Mouse (Mus musculus): ENCODE measurements around the gene Glis3. TPM values are rescaled to one million over a fixed set of nuclear protein-coding genes. Genes with fewer than 3 reads are reported as not detected.

The Glis3 gene
- polyA plus RNA-seq, 1 experiment from 2014 or later, result 2.6 TPM

DNA sequence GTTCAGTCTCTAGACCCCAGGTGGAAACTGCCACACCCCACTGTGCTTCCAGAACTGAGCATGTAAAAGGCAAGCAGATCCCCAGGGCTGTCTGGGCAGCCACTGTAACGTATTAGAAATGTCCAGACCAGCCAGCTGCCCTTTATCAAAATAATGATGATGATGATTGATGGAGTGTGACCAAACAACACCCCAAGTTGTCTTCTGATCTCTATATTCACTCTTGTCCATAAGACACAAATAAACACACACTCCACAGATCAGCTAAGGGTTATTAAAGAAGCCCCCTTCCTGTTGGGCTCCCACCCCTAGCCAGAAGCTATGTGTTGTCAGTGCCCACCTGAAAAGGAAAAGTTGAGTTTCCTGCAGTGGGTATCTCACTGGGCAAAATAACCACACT is 134.4 kb downstream of the Glis3 start:
- Histone ChIP-seq H3K4me1 (peaks cover 11% of the 10 kb centered on the region), H3K27me3 (ENCODE audit: low read depth, poor library complexity, severe bottlenecking) (no peaks in the 10 kb centered on the region), H3K4me3 (no peak overlapping the region), H3K9me3 (replicated peaks) (no peaks in the 10 kb centered on the region), H3K27ac (no peak overlapping the region), H3K36me3 (no peaks in the 10 kb centered on the region)
- peak; percentile 28 for DNase-seq (ENCODE audit: low spot score)
- WGBS, result 20% methylated on average over 1 of the region's 1 CpGs

DNA sequence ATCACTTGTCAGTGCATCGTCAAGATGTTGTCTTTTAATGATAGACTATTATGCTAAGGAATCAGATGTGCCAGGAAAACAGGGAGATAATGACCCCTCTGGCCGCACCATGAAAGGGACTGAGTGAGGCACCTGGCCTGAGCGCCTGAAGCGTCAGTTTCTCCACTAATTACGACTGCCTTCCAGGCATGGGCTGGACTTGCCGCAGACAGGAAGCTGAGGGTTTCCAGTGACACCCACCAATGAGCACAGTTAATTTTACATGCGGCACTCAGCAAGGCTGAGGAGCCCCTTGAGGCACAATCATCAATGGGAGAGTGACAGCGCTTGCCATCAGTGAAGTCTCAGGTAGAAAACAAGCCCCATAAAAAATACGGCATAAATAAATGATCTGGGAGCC is 141.1 kb downstream of the Glis3 start:
- DNase-seq (ENCODE audit: low spot score), result no peak
- no peak overlapping the region for H3K27ac ChIP-seq
- 49% methylated on average over 9 of the region's 9 CpGs for WGBS
- no peak overlapping the region for H3K4me3 ChIP-seq
- no peaks in the 10 kb centered on the region for H3K9me3 ChIP-seq (replicated peaks)
- H3K27me3 ChIP-seq (ENCODE audit: low read depth, poor library complexity, severe bottlenecking), result no peaks in the 10 kb centered on the region
- no peaks in the 10 kb centered on the region for H3K36me3 ChIP-seq
- H3K4me1 ChIP-seq, result peaks cover 10% of the 10 kb centered on the region

DNA sequence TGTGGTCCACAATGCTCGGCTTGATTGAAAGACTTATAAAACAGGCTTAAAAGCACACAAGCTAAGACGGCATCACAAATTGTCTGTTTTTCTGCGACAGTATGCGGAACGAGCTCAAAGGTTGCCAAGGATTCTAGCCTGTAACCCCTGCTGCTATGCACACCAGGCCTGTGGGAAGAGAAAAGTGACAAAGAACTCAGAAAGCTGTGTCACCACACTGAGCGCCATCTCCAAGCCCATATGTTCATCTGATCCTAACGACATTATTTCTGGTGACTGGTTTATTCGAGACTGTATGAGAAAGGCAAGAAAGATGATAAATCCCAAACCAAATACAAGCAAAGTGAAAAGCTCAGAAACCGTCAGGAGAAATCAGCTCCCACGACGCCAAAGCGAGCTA is 144.9 kb downstream of the Glis3 start:
- DNase-seq (ENCODE audit: low spot score), result no peak
- Histone ChIP-seq H3K27ac (no peak overlapping the region), H3K36me3 (no peaks in the 10 kb centered on the region), H3K4me1 (peaks cover 14% of the 10 kb centered on the region), H3K9me3 (replicated peaks) (no peaks in the 10 kb centered on the region), H3K4me3 (no peak overlapping the region), H3K27me3 (ENCODE audit: low read depth, poor library complexity, severe bottlenecking) (no peaks in the 10 kb centered on the region)
- WGBS, result 91% methylated on average over 12 of the region's 12 CpGs

DNA sequence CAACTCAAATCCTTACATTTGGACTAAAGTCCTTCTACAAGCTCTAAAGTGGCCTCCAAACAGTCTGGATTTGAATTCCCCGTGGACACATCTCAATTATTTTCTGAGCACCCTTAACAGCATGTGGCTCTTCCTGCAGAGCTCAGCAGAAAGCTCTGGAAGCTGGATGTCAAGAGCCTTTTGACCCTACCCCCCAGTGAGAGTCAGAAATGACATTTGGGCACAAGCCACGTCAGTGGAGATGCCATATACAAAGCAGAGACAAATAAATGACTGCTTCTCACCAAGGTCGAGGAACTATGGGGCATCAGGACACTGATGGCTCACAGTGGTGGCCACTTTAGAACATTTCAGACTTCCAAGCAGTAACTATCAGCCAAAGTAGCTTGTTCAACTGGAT is 146.3 kb downstream of the Glis3 start:
- no peak for DNase-seq (ENCODE audit: low spot score)
- Histone ChIP-seq H3K36me3 (no peaks in the 10 kb centered on the region), H3K4me3 (no peak overlapping the region), H3K4me1 (peaks cover 14% of the 10 kb centered on the region), H3K27ac (no peak overlapping the region), H3K9me3 (replicated peaks) (no peaks in the 10 kb centered on the region; the same call in 1 of the 2 replicates), H3K27me3 (ENCODE audit: low read depth, poor library complexity, severe bottlenecking) (no peaks in the 10 kb centered on the region)
- WGBS, result 80% methylated on average over 3 of the region's 3 CpGs

DNA sequence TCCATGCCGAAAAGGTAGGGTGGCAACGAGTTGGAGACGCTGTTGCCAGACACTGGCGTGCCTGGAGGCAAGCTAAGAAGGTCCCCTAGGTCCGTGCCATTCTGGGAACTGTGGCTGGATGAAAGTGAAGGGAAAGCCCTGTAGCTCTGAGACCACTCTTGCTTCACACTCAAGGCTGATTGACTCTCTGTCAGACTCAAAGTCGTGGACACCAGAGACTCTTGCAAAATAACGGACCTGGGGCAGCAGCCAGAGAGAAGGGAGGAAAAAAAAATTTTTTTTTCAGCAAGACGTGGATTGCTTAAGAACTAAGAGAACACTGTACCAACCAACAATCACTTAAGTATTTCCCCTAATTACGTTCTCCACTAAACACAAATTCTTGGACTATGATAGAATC is 148.1 kb downstream of the Glis3 start:
- peaks cover 11% of the 10 kb centered on the region for H3K4me1 ChIP-seq

DNA sequence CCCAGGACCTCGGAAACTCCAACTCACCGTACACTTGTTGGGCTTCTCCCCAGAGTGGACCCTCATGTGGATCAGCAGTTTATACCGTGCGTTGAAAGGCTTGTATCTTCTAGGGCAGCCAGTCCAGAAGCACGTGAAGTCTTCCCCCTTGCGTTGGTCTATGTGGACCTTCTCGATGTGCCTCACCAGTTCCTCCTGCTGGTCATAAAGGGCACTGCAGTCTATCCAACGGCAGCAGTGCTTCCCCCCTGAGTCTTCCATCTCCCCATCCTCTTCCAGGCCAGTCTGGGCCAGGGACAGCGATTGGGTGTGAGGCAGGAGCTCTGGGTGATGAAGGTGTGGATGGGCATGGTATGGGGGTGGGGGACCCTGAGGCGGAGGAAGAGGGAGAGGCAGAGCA is 149.0 kb downstream of the Glis3 start:
- no peaks in the 10 kb centered on the region for H3K27me3 ChIP-seq (ENCODE audit: low read depth, poor library complexity, severe bottlenecking)
- H3K27ac ChIP-seq, result no peak overlapping the region; the same call in 1 of the 2 replicates
- no peaks in the 10 kb centered on the region for H3K36me3 ChIP-seq
- H3K9me3 ChIP-seq (replicated peaks), result no peaks in the 10 kb centered on the region; the same call in 1 of the 2 replicates
- no peak overlapping the region for H3K4me3 ChIP-seq
- 82% methylated on average over 10 of the region's 10 CpGs for WGBS
- peaks cover 11% of the 10 kb centered on the region for H3K4me1 ChIP-seq
- peak; percentile 45 for DNase-seq (ENCODE audit: low spot score)

More for the DNA sequence above, 148.1 kb downstream of the Glis3 start:
- no peak overlapping the region for H3K4me3 ChIP-seq
- H3K27me3 ChIP-seq (ENCODE audit: low read depth, poor library complexity, severe bottlenecking), result no peaks in the 10 kb centered on the region
- DNase-seq (ENCODE audit: low spot score), result no peak
- no peaks in the 10 kb centered on the region; the same call in 1 of the 2 replicates for H3K9me3 ChIP-seq (replicated peaks)
- H3K36me3 ChIP-seq, result no peaks in the 10 kb centered on the region
- H3K27ac ChIP-seq, result no peak overlapping the region
- WGBS, result 88% methylated on average over 9 of the region's 9 CpGs

DNA sequence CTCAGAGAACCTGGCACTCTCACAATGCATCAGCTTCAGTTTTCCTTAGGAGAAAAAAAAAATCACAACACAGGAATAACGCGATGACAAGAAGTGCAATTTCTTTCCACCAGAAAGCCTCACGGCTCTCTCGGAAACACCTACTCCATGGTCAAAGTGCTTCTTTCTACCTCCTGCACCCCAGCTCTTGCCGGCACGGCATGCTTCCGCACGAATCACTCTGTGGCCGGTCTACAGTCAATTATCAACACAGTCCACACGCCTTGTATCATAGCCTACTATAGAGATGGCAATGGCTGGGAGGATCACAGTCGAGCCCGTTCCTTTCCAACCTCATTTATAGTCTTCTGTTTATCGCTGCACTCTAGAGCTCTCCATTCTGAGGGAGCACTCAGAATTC is 150.9 kb downstream of the Glis3 start:
- no peak overlapping the region for H3K4me3 ChIP-seq
- H3K27ac ChIP-seq, result no peak overlapping the region
- DNase-seq (ENCODE audit: low spot score), result no peak
- H3K9me3 ChIP-seq (replicated peaks), result no peaks in the 10 kb centered on the region; the same call in 1 of the 2 replicates
- H3K27me3 ChIP-seq (ENCODE audit: low read depth, poor library complexity, severe bottlenecking), result no peaks in the 10 kb centered on the region
- peaks cover 11% of the 10 kb centered on the region for H3K4me1 ChIP-seq
- H3K36me3 ChIP-seq, result no peaks in the 10 kb centered on the region
- WGBS, result 97% methylated on average over 13 of the region's 13 CpGs

DNA sequence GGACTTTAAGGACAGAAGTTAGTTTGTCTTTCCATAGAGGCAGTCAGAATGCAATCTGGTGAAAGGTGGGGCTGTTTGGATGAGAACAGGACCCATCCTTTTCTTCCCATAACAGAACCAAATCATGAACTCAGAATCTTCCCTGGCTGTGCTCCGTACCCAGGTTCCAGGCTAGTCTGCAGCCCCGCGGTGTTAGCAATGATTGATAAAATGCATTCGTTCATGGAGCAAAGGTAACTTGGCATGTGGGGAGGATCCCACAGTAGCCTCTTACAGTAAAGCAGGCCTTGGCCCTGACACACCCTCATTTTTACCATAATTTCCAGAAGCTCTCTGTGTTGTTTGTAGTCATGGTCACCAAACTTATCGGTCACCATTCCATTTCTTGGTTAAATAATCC is 152.4 kb downstream of the Glis3 start:
- H3K27ac ChIP-seq, result no peak overlapping the region
- H3K9me3 ChIP-seq (replicated peaks), result no peaks in the 10 kb centered on the region; the same call in 1 of the 2 replicates
- H3K4me3 ChIP-seq, result no peak overlapping the region
- DNase-seq (ENCODE audit: low spot score), result no peak
- peaks cover 11% of the 10 kb centered on the region for H3K4me1 ChIP-seq
- no peaks in the 10 kb centered on the region for H3K36me3 ChIP-seq
- H3K27me3 ChIP-seq (ENCODE audit: low read depth, poor library complexity, severe bottlenecking), result no peaks in the 10 kb centered on the region
- WGBS, result 93% methylated on average over 5 of the region's 5 CpGs

DNA sequence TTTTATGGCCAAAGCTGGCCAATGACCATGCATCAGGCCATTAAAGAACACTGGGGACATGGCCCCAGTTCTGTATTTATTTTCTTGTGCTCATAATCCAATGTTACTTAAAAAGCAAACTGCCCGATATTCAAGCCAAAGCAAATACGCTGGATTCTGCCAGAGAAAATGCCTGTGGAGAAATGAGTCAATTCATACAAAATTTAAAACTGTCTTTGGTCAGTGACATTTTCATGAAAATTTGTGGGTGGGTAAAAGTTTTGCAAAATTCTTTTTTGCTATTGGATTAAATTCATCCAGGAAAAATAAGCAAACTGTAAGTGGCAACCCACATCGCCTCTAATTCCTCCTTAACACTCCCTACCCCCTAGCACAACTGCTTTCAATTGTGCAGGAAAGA is 154.5 kb downstream of the Glis3 start:
- Histone ChIP-seq H3K36me3 (no peaks in the 10 kb centered on the region), H3K4me1 (peaks cover 10% of the 10 kb centered on the region), H3K27me3 (ENCODE audit: low read depth, poor library complexity, severe bottlenecking) (no peaks in the 10 kb centered on the region), H3K4me3 (no peak overlapping the region), H3K27ac (no peak overlapping the region), H3K9me3 (replicated peaks) (no peaks in the 10 kb centered on the region; the same call in 1 of the 2 replicates)
- no peak for DNase-seq (ENCODE audit: low spot score)
- 94% methylated on average over 3 of the region's 3 CpGs for WGBS

DNA sequence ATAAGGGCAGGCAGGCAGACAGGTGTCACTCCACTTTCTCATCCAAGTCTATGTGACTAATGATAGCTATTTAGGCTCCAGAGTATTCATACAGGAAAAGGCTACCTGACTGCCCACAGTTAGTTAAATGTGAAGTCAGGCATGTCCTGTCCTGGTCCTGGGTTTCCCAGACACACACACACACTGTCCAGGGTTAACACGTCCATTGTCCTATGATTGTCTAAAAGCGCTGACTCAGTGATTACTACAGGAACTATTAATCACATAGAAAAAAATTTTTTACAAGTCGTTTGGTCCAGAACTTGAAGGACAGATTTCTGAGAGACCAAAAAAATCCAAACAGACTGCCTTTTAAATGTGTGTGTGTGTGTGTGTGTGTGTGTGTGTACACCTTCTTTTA is 157.6 kb downstream of the Glis3 start:
- no peaks in the 10 kb centered on the region for H3K27me3 ChIP-seq (ENCODE audit: low read depth, poor library complexity, severe bottlenecking)
- H3K4me3 ChIP-seq, result no peak overlapping the region
- H3K27ac ChIP-seq, result no peak overlapping the region
- WGBS, result 77% methylated on average over 3 of the region's 3 CpGs
- H3K9me3 ChIP-seq (replicated peaks), result no peaks in the 10 kb centered on the region
- H3K36me3 ChIP-seq, result no peaks in the 10 kb centered on the region
- no peak for DNase-seq (ENCODE audit: low spot score)
- peaks cover 11% of the 10 kb centered on the region for H3K4me1 ChIP-seq

DNA sequence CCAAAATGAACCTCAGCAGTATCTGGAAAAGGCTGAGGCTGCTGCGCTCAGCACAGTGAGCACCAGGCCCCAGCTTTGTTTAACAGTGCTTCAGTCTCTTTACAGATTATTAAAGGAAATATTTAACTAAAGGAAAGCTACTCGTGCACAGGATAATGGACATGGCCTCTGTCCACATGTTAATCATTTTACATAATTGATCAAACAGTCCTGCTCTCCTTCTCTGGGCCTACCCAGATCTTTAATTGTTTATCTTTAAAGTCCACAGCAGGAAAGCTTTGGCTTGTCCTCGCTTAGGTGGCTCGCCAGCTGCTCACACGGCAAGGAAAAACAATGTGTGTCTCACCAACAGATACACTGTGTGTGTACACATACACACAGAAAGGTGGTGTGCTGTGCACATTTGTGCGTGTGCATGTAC is 159.1 kb downstream of the Glis3 start:
- no peak for DNase-seq (ENCODE audit: low spot score)
- H3K4me3 ChIP-seq, result no peak overlapping the region
- no peaks in the 10 kb centered on the region for H3K36me3 ChIP-seq
- no peak overlapping the region for H3K27ac ChIP-seq
- 74% methylated on average over 6 of the region's 6 CpGs for WGBS
- H3K9me3 ChIP-seq (replicated peaks), result no peaks in the 10 kb centered on the region
- H3K4me1 ChIP-seq, result peaks cover 12% of the 10 kb centered on the region
- no peaks in the 10 kb centered on the region for H3K27me3 ChIP-seq (ENCODE audit: low read depth, poor library complexity, severe bottlenecking)

DNA sequence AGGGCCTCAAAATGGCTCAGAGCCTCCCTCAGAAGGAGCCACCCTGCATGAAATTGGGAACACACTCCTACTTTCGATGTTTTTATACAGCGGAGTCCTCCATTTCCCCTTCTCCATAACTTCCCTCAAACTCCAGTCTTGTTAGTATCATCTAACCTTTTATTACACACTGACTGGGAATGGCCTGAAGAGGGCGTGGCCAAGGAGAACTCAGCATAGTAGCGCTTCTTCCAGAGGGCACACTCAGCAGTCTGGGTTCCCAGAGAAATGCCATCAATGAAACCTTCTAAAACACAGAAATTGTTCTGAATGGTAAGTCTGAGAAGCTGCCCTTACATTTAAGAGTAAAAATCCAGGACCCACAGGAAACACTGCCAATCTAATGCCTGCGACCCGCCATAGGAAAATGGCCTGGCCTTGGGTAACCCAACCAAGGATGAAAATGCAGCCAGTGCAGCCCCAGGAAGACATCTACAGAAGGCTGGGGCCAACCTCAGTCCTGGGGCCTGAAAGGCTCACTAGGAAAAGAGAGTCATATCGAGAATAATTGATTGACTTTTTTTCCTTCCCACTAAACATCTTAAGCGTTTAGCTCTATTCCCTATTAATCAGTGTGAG is 159.6 kb downstream of the Glis3 start:
- 88% methylated on average over 8 of the region's 8 CpGs for WGBS
- Histone ChIP-seq H3K4me3 (no peak overlapping the region), H3K4me1 (peaks cover 16% of the 10 kb centered on the region), H3K36me3 (no peaks in the 10 kb centered on the region), H3K27ac (no peak overlapping the region), H3K9me3 (replicated peaks) (no peaks in the 10 kb centered on the region), H3K27me3 (ENCODE audit: low read depth, poor library complexity, severe bottlenecking) (no peaks in the 10 kb centered on the region)
- no peak for DNase-seq (ENCODE audit: low spot score)

DNA sequence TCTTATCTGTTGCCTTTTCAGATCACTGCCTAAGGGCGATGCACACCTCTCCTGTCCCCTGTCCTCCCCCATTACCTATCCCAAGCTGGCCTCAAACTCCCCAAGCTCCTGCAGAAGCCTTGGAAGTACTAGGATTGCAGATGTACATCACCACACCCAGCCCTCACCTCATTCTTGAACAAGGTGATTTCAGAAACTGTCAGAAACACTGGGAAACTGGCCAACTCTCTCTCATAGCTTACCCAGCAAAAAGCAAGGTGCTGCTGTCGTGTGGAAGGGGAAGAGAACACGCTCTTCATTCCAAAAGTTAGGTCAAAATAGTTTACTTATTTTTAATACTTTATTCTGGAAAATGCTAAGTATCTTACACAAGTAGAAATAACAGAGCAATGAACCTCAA is 160.6 kb downstream of the Glis3 start:
- H3K4me1 ChIP-seq, result peaks cover 23% of the 10 kb centered on the region
- H3K4me3 ChIP-seq, result no peak overlapping the region
- DNase-seq (ENCODE audit: low spot score), result no peak
- no peaks in the 10 kb centered on the region for H3K27me3 ChIP-seq (ENCODE audit: low read depth, poor library complexity, severe bottlenecking)
- no peaks in the 10 kb centered on the region for H3K36me3 ChIP-seq
- H3K9me3 ChIP-seq (replicated peaks), result no peaks in the 10 kb centered on the region
- WGBS, result 89% methylated on average over 3 of the region's 3 CpGs
- H3K27ac ChIP-seq, result no peak overlapping the region

DNA sequence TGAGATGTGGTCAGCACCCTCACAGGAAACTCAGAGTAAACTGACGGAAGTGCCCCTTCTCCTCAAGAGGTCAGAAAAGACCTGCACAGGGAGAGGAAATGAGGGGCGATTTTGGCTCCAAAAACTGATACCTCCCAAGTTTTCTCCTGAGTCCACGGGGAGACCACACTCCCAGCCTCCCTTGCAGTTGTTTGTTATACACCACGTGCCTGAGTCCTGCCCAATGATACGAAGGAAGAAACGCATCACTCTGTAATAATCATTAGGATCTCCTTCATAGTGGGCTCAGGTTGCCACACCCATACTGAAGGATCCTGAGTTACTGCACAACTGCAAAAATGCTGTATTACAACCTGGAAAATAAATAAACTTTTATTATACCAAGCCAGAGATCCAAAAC is 161.0 kb downstream of the Glis3 start:
- no peak for DNase-seq (ENCODE audit: low spot score)
- Histone ChIP-seq H3K27ac (no peak overlapping the region), H3K36me3 (no peaks in the 10 kb centered on the region), H3K27me3 (ENCODE audit: low read depth, poor library complexity, severe bottlenecking) (no peaks in the 10 kb centered on the region), H3K9me3 (replicated peaks) (no peaks in the 10 kb centered on the region), H3K4me3 (no peak overlapping the region), H3K4me1 (peaks cover 23% of the 10 kb centered on the region)
- 90% methylated on average over 6 of the region's 6 CpGs for WGBS
